Mouse (Mus musculus): ENCODE measurements at regions not wholly inside any gene's neighbourhood (a gene's known extent, or its start where the extent isn't known, plus 50 kb on each side); places are given as distances from the start of the nearest gene placed in this dataset.

DNA sequence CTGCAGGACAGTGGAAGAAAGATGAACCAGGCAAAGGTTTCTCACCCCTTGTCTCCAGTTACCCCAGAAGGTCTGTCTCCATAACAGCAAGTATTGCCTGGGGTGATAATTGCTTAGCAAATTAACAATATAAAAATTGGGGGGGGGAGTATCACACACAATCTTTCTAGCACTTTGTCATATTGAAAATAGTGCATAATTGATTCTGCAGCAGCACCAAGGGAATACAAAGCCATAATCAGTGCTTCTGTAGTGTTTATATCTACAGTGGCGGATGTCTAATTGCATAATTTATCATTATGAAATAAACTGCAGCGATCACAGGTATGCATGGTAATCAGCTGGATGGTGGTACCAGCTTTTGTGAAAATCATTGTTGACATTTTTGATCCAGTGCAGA lies 316.9 kb upstream of the Nmur2 start:
- H3K36me3 ChIP-seq (ENCODE audit: control insufficient read depth, insufficient read depth, low read length) = no peaks in the 10 kb centered on the region
- TF ChIP-seq POLR2A (IDR thresholded peaks at IDR 0.05; ENCODE audit: control insufficient read depth, extremely low read depth, insufficient read depth, low read length, poor library complexity) (no peak), CTCF (IDR thresholded peaks at IDR 0.05; ENCODE audit: borderline replicate concordance, control insufficient read depth, extremely low read depth, insufficient read depth, low read length, poor library complexity) (no peak)
- no peak overlapping the region for H3K27ac ChIP-seq (ENCODE audit: control insufficient read depth, insufficient read depth, low read length)
- H3K27me3 ChIP-seq (ENCODE audit: control insufficient read depth, insufficient read depth, low read length) = no peaks in the 10 kb centered on the region
- no peaks in the 10 kb centered on the region for H3K4me1 ChIP-seq (replicated peaks; ENCODE audit: control insufficient read depth, insufficient read depth, low read length)
- no peak overlapping the region for H3K4me3 ChIP-seq (ENCODE audit: control insufficient read depth, insufficient read depth, low read length)
- no peak for DNase-seq
- WGBS = 88% methylated on average over 2 of the region's 2 CpGs

DNA sequence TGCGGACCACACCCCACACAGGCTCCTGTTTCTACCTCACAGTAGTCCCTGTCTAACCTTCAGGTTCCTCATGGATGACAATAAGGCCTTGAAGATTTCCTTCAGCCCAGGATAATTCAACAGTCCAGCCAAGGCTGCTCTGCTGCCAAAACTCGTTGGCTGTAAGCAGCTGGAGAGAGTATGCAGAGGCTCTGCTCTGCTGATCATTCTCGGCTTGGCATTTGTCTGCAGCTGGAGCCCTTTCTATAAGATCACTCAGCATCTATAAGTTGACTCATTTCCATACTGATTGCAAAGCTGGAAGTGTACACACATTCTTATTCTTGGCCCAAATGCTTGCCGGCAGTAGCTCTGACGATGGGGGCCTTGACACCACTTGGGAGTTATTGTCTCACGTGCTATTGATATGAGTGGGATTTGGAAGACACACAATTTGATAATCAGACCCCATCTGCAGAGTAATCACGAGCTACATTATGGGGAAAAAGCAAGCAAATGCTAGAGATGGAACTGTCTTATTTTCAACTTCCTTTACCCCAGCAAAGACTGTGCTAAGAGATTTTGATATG lies 311.1 kb upstream of the Nmur2 start:
- Histone ChIP-seq H3K4me1 (replicated peaks; ENCODE audit: control insufficient read depth, insufficient read depth, low read length) (no peaks in the 10 kb centered on the region), H3K4me3 (ENCODE audit: control insufficient read depth, insufficient read depth, low read length) (no peak overlapping the region), H3K27ac (ENCODE audit: control insufficient read depth, insufficient read depth, low read length) (no peak overlapping the region), H3K36me3 (ENCODE audit: control insufficient read depth, insufficient read depth, low read length) (no peaks in the 10 kb centered on the region), H3K27me3 (ENCODE audit: control insufficient read depth, insufficient read depth, low read length) (no peaks in the 10 kb centered on the region)
- no peak for DNase-seq
- 74% methylated on average over 7 of the region's 7 CpGs for WGBS
- TF ChIP-seq POLR2A (IDR thresholded peaks at IDR 0.05; ENCODE audit: control insufficient read depth, extremely low read depth, insufficient read depth, low read length, poor library complexity) = no peak
- no peak for TF ChIP-seq CTCF (IDR thresholded peaks at IDR 0.05; ENCODE audit: borderline replicate concordance, control insufficient read depth, extremely low read depth, insufficient read depth, low read length, poor library complexity)

DNA sequence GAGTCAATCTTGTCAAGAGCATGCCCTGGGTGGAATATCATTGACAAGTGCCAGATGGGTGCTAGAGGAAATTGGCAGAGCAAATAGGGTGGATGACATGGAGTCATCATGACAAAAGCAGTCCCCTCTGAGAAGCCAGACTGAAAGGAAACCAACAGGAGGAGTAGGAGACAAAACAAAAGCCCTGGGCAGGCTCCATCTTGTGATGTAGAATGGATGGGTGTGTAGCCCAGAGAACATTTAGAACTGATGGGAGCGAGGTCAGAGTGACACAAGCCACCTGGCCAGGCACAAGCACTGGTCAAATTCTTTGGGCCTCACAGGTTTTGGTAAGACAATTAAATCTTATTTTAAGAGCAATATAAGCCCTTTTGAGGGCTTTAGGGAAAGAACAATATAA lies 310.4 kb upstream of the Nmur2 start:
- 83% methylated on average over 1 of the region's 1 CpGs for WGBS

DNA sequence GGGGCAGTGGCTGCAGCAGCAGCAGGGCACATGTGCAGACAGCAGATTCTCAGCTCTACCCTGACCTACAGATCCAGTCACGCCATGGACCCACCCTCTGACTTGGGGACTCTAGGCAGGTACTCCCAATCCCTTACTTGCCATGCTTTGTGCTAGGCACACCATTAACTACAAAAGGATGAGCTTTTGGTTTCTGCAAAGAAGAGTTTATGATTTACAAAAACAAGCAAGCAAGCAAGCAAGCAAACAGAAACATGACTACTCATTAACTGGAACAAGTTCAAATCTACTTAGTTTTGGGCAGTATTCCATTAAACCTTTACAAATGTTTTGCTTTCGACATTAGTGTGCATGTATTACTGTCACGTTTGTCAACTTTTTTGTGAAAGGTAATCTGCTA lies 309.0 kb upstream of the Nmur2 start:
- 87% methylated on average over 3 of the region's 3 CpGs for WGBS
- Histone ChIP-seq H3K36me3 (ENCODE audit: control insufficient read depth, insufficient read depth, low read length) (no peaks in the 10 kb centered on the region), H3K27me3 (ENCODE audit: control insufficient read depth, insufficient read depth, low read length) (no peaks in the 10 kb centered on the region), H3K4me3 (ENCODE audit: control insufficient read depth, insufficient read depth, low read length) (no peak overlapping the region), H3K27ac (ENCODE audit: control insufficient read depth, insufficient read depth, low read length) (no peak overlapping the region), H3K4me1 (replicated peaks; ENCODE audit: control insufficient read depth, insufficient read depth, low read length) (no peaks in the 10 kb centered on the region)
- TF ChIP-seq CTCF (IDR thresholded peaks at IDR 0.05; ENCODE audit: borderline replicate concordance, control insufficient read depth, extremely low read depth, insufficient read depth, low read length, poor library complexity) = no peak
- no peak for TF ChIP-seq POLR2A (IDR thresholded peaks at IDR 0.05; ENCODE audit: control insufficient read depth, extremely low read depth, insufficient read depth, low read length, poor library complexity)
- no peak for DNase-seq

More for the DNA sequence above, 310.4 kb upstream of the Nmur2 start:
- Histone ChIP-seq H3K36me3 (ENCODE audit: control insufficient read depth, insufficient read depth, low read length) (no peaks in the 10 kb centered on the region), H3K27me3 (ENCODE audit: control insufficient read depth, insufficient read depth, low read length) (no peaks in the 10 kb centered on the region), H3K4me1 (replicated peaks; ENCODE audit: control insufficient read depth, insufficient read depth, low read length) (no peaks in the 10 kb centered on the region), H3K4me3 (ENCODE audit: control insufficient read depth, insufficient read depth, low read length) (no peak overlapping the region), H3K27ac (ENCODE audit: control insufficient read depth, insufficient read depth, low read length) (no peak overlapping the region)
- DNase-seq = no peak
- TF ChIP-seq POLR2A (IDR thresholded peaks at IDR 0.05; ENCODE audit: control insufficient read depth, extremely low read depth, insufficient read depth, low read length, poor library complexity) = no peak
- no peak for TF ChIP-seq CTCF (IDR thresholded peaks at IDR 0.05; ENCODE audit: borderline replicate concordance, control insufficient read depth, extremely low read depth, insufficient read depth, low read length, poor library complexity)

DNA sequence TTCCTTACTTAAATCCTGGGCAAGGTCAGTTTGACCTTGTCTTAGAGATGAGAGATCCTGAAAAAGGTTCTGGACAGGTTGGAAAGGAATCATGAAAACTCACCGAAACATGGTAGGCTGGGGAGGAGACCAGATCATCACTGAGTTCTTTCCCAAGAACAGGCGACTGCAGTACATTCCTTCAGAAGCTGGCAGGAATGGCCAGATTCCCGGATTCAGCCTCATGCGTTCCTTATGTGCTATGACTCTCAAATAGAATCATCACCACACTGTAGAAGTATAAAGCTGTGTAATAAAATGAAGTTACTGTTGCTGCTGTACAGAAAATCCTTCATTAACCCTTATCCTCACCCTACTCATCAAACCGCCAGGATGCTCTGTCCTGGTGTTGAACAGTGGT lies 307.6 kb upstream of the Nmur2 start:
- no peak for DNase-seq
- Histone ChIP-seq H3K27me3 (ENCODE audit: control insufficient read depth, insufficient read depth, low read length) (no peaks in the 10 kb centered on the region), H3K27ac (ENCODE audit: control insufficient read depth, insufficient read depth, low read length) (no peak overlapping the region), H3K4me1 (replicated peaks; ENCODE audit: control insufficient read depth, insufficient read depth, low read length) (no peaks in the 10 kb centered on the region), H3K4me3 (ENCODE audit: control insufficient read depth, insufficient read depth, low read length) (no peak overlapping the region), H3K36me3 (ENCODE audit: control insufficient read depth, insufficient read depth, low read length) (no peaks in the 10 kb centered on the region)
- WGBS = 94% methylated on average over 5 of the region's 5 CpGs
- TF ChIP-seq POLR2A (IDR thresholded peaks at IDR 0.05; ENCODE audit: control insufficient read depth, extremely low read depth, insufficient read depth, low read length, poor library complexity) = no peak
- TF ChIP-seq CTCF (IDR thresholded peaks at IDR 0.05; ENCODE audit: borderline replicate concordance, control insufficient read depth, extremely low read depth, insufficient read depth, low read length, poor library complexity) = no peak

DNA sequence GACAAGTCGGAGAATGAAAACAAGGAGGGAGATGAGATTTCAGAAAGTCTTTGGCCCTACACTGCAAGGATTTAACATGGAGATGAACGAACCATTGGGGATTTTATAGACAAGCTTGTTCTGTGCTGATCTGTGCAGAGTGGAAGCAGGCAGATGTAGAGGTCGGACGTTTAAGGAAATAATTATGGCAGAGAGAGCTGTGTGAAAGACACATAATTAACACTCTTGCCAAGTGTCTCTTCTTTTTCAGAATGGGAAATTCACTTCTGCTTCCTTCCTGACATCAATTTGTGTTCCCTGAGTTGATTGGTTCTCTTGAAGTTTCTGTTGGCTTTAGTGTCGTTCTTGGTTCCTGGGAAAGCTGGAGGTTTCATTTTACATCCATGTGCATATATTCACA lies 302.3 kb upstream of the Nmur2 start:
- Histone ChIP-seq H3K36me3 (ENCODE audit: control insufficient read depth, insufficient read depth, low read length) (no peaks in the 10 kb centered on the region), H3K4me1 (replicated peaks; ENCODE audit: control insufficient read depth, insufficient read depth, low read length) (no peaks in the 10 kb centered on the region), H3K27me3 (ENCODE audit: control insufficient read depth, insufficient read depth, low read length) (no peaks in the 10 kb centered on the region), H3K4me3 (ENCODE audit: control insufficient read depth, insufficient read depth, low read length) (no peak overlapping the region), H3K27ac (ENCODE audit: control insufficient read depth, insufficient read depth, low read length) (no peak overlapping the region)
- TF ChIP-seq POLR2A (IDR thresholded peaks at IDR 0.05; ENCODE audit: control insufficient read depth, extremely low read depth, insufficient read depth, low read length, poor library complexity) = no peak
- no peak for TF ChIP-seq CTCF (IDR thresholded peaks at IDR 0.05; ENCODE audit: borderline replicate concordance, control insufficient read depth, extremely low read depth, insufficient read depth, low read length, poor library complexity)
- DNase-seq = no peak
- whole genome bisulfite sequencing = 81% methylated on average over 5 of the region's 5 CpGs

DNA sequence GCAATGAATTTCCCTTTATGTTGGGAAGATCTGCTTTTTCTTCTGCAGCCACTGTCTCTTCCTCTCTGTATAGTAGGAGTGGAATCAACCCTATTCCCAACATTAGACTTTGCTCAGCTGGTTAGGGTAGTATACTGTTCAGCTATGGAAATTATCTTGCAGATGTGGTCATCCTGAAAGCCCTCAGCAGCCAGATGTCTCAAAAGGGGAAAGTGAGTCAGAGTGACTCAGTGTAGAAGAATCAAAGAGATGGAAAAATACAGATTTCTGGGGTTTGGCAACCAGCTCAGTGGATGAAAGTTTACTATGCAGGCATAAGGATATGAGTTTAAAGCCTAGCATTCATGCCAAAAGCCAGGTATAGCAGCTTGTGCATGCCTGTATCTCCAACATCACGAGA lies 300.9 kb upstream of the Nmur2 start:
- no peak overlapping the region for H3K27ac ChIP-seq (ENCODE audit: control insufficient read depth, insufficient read depth, low read length)
- DNase-seq = no peak
- H3K27me3 ChIP-seq (ENCODE audit: control insufficient read depth, insufficient read depth, low read length) = no peaks in the 10 kb centered on the region
- 80% methylated on average over 1 of the region's 1 CpGs for WGBS
- no peak overlapping the region for H3K4me3 ChIP-seq (ENCODE audit: control insufficient read depth, insufficient read depth, low read length)
- TF ChIP-seq POLR2A (IDR thresholded peaks at IDR 0.05; ENCODE audit: control insufficient read depth, extremely low read depth, insufficient read depth, low read length, poor library complexity) (no peak), CTCF (IDR thresholded peaks at IDR 0.05; ENCODE audit: borderline replicate concordance, control insufficient read depth, extremely low read depth, insufficient read depth, low read length, poor library complexity) (no peak)
- no peaks in the 10 kb centered on the region for H3K36me3 ChIP-seq (ENCODE audit: control insufficient read depth, insufficient read depth, low read length)
- no peaks in the 10 kb centered on the region for H3K4me1 ChIP-seq (replicated peaks; ENCODE audit: control insufficient read depth, insufficient read depth, low read length)

Measured in thymus, adult 2 months (tissue).